Mouse (Mus musculus) kidney, adult 2 months (tissue): ENCODE results near the gene Oas1a. TPM values are rescaled to one million over a fixed set of nuclear protein-coding genes. Genes with fewer than 3 reads are reported as not detected.

ENCODE experiments used
- DNase-seq: peaks from one replicate; pipeline ENCODE4 v3.0.0; 2021
- H3K27ac ChIP-seq: fragments of 200-500 bp; 2 replicates; pipeline ENCODE4 v1.5.1; 2012; ENCODE audit warnings: low read depth, low read length, control low read depth, inconsistent platforms; ENCODE audit not compliant: insufficient read depth
- H3K27me3 ChIP-seq: fragments of 200-500 bp; replicated peaks from 2 replicates; pipeline ENCODE4 v1.6.1; 2012; ENCODE audit warnings: mild to moderate bottlenecking, moderate library complexity, low read length, inconsistent platforms; ENCODE audit not compliant: control insufficient read depth, insufficient read depth
- H3K36me3 ChIP-seq: fragments of 200-500 bp; 2 replicates; pipeline ENCODE4 v1.6.1; 2012; ENCODE audit warnings: mild to moderate bottlenecking, moderate library complexity, low read length, inconsistent platforms; ENCODE audit not compliant: control insufficient read depth, insufficient read depth
- H3K4me1 ChIP-seq: fragments of 200-500 bp; 2 replicates; pipeline ENCODE4 v1.6.1; 2011; ENCODE audit warnings: low read length; ENCODE audit not compliant: control insufficient read depth, insufficient read depth
- H3K4me3 ChIP-seq: fragments of 200-500 bp; 2 replicates; pipeline ENCODE4 v1.5.1; 2011; ENCODE audit warnings: mild to moderate bottlenecking, low read depth, low read length, control low read depth; ENCODE audit not compliant: insufficient read depth
- CTCF ChIP-seq: fragments of 200-500 bp; conservative IDR thresholded peaks from 2 replicates; pipeline ENCODE4 v1.5.1; 2011; ENCODE audit warnings: low read depth, mild to moderate bottlenecking, control low read depth, low read length, moderate library complexity, mixed read lengths; ENCODE audit not compliant: insufficient read depth, insufficient read length
- POLR2A ChIP-seq: fragments of 200-500 bp; IDR thresholded peaks from one replicate; pipeline ENCODE4 v1.6.1; 2011; ENCODE audit warnings: low read depth, low read length, control low read depth
- WGBS: fragments of 180-500 bp; shearing (Covaris S2); methylation state at CpG from one replicate; pipeline ENCODE4 v1.1.7; 2018; 5-methylcytosine and 5-hydroxymethylcytosine counted together
- polyA plus RNA-seq: library from polyadenylated mRNA; depleted of rRNA; stranded (reverse); fragments of >200 nt; gene quantifications from 2 replicates; pipeline ENCODE4 v1.2.3, GENCODE M21; 2012

Gene Oas1a
- polyA plus RNA-seq, 1 experiment = 7.9 TPM

DNA sequence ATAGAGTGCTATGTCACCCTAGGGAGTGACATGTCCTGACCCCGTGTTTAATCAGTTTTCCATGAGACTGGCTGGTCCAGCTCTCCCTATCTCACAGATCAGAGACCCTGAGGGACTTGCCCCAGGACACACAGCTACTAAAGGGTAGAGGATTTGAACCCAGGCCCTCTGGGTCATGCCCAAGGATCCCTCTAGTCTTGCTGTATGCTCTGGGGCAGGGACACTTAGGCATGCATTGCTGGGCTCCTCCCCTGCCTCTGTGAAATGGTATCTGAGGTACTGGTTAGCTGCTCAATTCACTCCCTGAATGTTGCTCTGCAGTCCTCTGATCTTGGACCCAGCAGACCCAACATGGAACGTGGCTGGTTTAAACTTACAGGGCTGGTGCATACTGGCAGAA lies 35.9 kb downstream of the Oas1a start:
- no peak for DNase-seq
- Histone ChIP-seq H3K4me3 (no peak overlapping the region), H3K27me3 (no peaks in the 10 kb centered on the region), H3K4me1 (no peaks in the 10 kb centered on the region), H3K27ac (no peak overlapping the region), H3K36me3 (no peaks in the 10 kb centered on the region)
- 31% methylated on average over 2 of the region's 2 CpGs for WGBS
- TF ChIP-seq POLR2A (no peak), CTCF (no peak)

DNA sequence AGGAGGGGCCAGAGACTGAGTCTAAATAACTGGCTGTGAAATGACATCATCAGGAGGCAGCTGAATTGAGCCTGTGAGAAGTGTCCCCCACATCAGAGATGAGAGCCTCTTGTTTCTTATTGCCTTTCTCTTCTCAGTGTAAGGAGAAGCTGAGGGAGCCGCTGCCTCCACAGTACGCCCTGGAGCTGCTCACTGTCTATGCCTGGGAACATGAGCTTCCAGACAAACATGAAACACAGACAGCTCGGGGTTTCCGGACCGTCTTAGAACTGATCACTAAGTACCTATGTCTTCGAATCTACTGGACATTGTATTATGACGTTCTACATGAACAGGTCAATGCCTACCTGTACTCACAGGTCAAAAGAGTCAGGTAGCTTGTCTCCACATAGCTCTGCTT lies 36.5 kb downstream of the Oas1a start:
- 31% methylated on average over 7 of the region's 7 CpGs for WGBS
- H3K27ac ChIP-seq = no peak overlapping the region
- DNase-seq = no peak
- H3K27me3 ChIP-seq = no peaks in the 10 kb centered on the region
- no peak overlapping the region for H3K4me3 ChIP-seq
- H3K4me1 ChIP-seq = no peaks in the 10 kb centered on the region
- no peaks in the 10 kb centered on the region for H3K36me3 ChIP-seq
- TF ChIP-seq POLR2A = no peak
- no peak for TF ChIP-seq CTCF

DNA sequence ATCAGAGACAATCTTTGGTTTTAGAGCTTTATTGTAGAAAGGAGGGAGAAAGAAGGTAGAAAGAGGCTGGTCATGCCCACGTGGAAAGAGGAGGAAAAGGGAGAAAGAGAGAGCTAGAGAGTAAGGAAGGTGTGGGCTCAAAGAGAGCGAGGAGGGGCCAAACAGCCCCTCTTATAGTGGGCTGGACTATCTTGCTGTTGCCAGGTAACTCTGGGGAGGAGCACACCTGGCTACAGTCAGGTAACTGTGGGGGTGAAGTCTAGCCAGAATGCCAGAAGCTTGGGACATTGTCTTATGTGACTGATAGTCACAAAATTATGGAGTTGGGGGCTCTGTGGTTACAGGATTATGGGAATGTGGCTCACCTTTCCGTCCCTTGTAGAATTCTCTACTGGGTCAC lies 37.2 kb downstream of the Oas1a start:
- no peak for DNase-seq
- no peaks in the 10 kb centered on the region for H3K27me3 ChIP-seq
- H3K4me1 ChIP-seq = no peaks in the 10 kb centered on the region
- TF ChIP-seq POLR2A (no peak), CTCF (no peak)
- H3K4me3 ChIP-seq = no peak overlapping the region
- H3K36me3 ChIP-seq = no peaks in the 10 kb centered on the region
- WGBS = 62% methylated on average over 3 of the region's 3 CpGs
- H3K27ac ChIP-seq = no peak overlapping the region

DNA sequence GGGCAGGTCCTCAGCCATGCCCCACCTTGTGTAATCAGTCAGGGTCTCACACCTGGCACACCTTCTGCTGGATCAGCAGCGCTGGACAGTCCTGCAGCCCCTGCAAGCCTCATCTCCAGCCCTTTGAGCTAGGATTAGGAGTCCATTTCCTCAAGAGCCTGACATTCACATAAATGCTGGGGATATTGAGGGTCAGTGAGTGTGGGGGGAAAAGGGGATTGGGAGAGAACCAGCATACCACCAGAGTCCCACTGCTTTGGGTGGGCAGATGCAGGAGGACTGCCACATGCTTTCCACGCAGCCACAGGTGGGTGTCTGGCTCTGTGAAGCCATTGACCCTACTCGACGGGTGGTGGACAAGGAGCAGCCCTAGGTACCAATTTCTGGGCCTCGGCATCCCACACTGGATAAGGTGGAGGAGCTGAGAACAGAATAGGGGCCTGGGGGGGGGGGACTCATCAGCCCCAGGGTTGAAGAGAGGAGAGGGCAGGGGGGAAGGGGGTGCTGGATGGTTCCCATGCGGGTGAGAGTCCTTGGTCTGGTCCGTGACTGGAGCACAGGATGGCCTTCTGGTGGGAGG lies 37.8 kb downstream of the Oas1a start:
- TF ChIP-seq CTCF (no peak), POLR2A (no peak)

DNA sequence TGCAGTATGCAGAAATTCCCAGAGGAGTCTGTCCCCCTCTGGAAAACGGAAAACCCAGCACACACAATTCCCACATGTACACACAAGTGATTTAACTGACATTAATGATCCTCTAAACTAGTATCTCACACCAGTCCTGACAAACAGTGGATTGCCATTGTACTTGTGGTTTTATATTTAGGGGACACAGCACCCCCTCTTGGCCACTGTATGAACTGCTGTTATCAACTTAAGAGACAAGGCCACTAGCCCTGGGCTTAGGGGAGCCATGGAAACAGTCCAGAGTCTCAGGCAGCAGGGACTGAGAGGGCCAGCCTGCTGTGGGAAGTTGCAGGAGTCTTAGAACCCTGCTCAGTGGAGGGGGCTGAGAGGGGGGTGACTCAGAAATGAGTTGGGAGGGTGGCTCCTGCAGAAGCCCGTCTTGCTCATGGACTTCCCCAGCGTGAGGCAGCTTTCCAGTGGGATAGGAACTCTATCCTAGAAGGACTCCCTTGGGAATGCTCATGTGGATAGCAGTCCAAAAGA lies 41.9 kb downstream of the Oas1a start:
- DNase-seq = no peak
- H3K4me3 ChIP-seq = no peak overlapping the region
- H3K36me3 ChIP-seq = no peaks in the 10 kb centered on the region
- H3K4me1 ChIP-seq = no peaks in the 10 kb centered on the region
- WGBS = 74% methylated on average over 3 of the region's 3 CpGs
- no peaks in the 10 kb centered on the region for H3K27me3 ChIP-seq
- no peak overlapping the region for H3K27ac ChIP-seq
- TF ChIP-seq POLR2A = no peak
- TF ChIP-seq CTCF = peak; percentile 39

More for the DNA sequence above, 37.8 kb downstream of the Oas1a start:
- Histone ChIP-seq H3K27me3 (no peaks in the 10 kb centered on the region), H3K36me3 (no peaks in the 10 kb centered on the region), H3K4me3 (no peak overlapping the region), H3K4me1 (no peaks in the 10 kb centered on the region), H3K27ac (no peak overlapping the region)
- 83% methylated on average over 7 of the region's 7 CpGs for WGBS
- no peak for DNase-seq

DNA sequence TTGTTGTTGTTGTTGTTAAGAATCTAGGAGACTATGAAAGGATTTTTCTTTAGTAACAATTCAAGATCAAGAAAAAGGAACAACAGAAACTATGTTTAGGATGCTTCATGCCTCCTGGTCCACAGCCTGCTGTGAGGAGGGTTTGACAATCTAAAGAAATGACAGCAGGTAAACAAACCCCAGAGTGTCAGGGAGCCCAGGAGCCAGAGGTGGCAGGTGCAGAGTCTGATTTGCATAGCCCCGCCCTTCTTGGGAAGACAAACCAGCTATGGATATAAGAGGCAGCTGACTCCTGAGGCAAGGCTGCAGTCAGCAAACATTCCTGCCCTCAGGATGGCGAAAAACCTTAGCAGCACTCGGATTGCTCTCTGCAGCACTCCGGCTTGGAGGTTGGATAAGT lies 46.2 kb downstream of the Oas1a start, which contains the start of gene Oas1h:
TSS of gene Oas1h (plus strand) at position 301 of the 400 bp plus-strand sequence.
- no peak within 1 kb of the TSS for H3K4me3 ChIP-seq
- H3K4me1 ChIP-seq = no peaks in the 10 kb centered on the region
- DNase-seq = no peak
- 49% methylated on average over 4 of the region's 4 CpGs for WGBS
- no peak within 1 kb of the TSS for H3K27ac ChIP-seq
- TF ChIP-seq CTCF (no peak), POLR2A (no peak)
- H3K36me3 ChIP-seq = no peaks in the 10 kb centered on the region
- no peaks in the 10 kb centered on the region for H3K27me3 ChIP-seq

DNA sequence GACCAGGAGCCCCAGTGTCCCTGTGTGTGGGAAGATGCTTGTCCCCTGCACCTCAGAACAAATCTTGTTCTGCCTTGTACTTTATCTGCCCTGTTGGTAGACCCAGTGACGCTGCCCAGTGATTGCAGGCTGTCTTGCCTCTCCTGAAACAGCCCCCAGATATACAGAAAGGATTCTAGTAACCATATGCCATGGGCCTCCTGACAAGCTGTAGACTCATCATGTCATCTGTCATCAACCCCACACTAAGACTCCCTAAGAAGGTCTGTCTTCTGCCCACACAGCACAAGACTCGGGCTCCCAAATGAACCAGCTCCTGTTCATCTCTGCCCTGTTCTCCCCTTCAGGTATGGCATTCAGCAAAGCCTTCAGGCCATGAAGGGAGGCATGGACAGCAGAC lies 48.1 kb downstream of the Oas1a start:
- H3K27me3 ChIP-seq = no peaks in the 10 kb centered on the region
- no peaks in the 10 kb centered on the region for H3K36me3 ChIP-seq
- H3K27ac ChIP-seq = no peak overlapping the region
- no peaks in the 10 kb centered on the region for H3K4me1 ChIP-seq
- no peak for TF ChIP-seq CTCF
- 80% methylated on average over 2 of the region's 2 CpGs for WGBS
- H3K4me3 ChIP-seq = no peak overlapping the region
- no peak for DNase-seq

DNA sequence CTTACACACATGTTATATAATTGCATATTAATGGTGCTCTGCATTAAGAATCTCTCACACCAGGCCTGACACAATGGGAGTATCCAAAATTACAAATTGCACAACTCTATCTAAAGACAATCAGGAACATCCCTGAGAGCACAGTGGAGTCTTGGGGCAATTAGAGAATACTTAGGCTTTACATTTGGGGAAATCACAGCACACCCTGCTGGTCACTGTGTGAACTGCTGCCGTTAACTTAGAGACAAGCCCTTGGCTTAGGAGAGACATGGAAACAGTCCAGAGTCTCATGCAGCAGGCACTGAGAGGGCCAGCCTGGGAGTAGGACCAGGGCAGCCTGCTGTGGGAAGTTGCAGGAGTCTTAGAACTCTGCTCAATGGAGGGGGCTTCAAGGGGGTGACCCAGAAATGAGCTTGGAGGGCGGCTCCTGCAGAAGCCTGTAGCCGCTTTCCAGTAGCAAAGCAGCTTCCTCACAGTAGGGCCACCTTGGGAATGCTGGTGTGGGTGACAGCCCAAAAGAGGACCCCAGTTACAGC lies 57.7 kb downstream of the Oas1a start:
- WGBS = 66% methylated on average over 3 of the region's 3 CpGs
- H3K27me3 ChIP-seq = no peaks in the 10 kb centered on the region
- DNase-seq = peak; percentile 40
- no peak overlapping the region for H3K27ac ChIP-seq
- no peak overlapping the region for H3K4me3 ChIP-seq
- no peaks in the 10 kb centered on the region for H3K36me3 ChIP-seq
- H3K4me1 ChIP-seq = no peaks in the 10 kb centered on the region
- TF ChIP-seq CTCF (peak; percentile 68), POLR2A (no peak)
